In genomic region chr14:58937791-58938600, GRCm38 (mm10) we compare ENCODE assay signal across 8 mouse cellular contexts.
DNase-seq lines count a peak whose midpoint lies in the region; ATAC-seq lines count a peak whose summit lies in the region.

No protein-coding gene starts in this region.

- 44% methylated on average over 12 of the region's 12 CpGs for WGBS in neural tube, embryonic 14.5 days

- no peaks in the 10 kb centered on the region for H3K9me3 ChIP-seq in neural tube, embryonic 14.5 days (ENCODE audit: control insufficient read depth, low read length)

- DNase-seq in adrenal gland, adult 8-10 months: peak; percentile 5
- no peak for DNase-seq in adrenal gland, postnatal 25 days
- DNase-seq in 416B (ENCODE audit: low read depth): peak; percentile 13
- peak; percentile 69 to 73 for DNase-seq in cerebellum, postnatal 14 days
- peak; percentile 14 for DNase-seq in induced T-regulatory cell, adult 2 months (ENCODE audit: low read depth)
- DNase-seq in right cerebral cortex, adult 18-20 months: no peak

- no peak overlapping the region for H3K27ac ChIP-seq in neural tube, embryonic 14.5 days (ENCODE audit: low read depth, low read length)

- H3K36me3 ChIP-seq in neural tube, embryonic 14.5 days (ENCODE audit: control insufficient read depth, insufficient read depth, low read length): no peaks in the 10 kb centered on the region

- H3K4me2 ChIP-seq in neural tube, embryonic 14.5 days (ENCODE audit: low read depth, low read length): no peak overlapping the region

- no peaks in the 10 kb centered on the region for H3K4me1 ChIP-seq in neural tube, embryonic 14.5 days (ENCODE audit: control insufficient read depth, insufficient read depth, low read length)

- H3K9ac ChIP-seq in neural tube, embryonic 14.5 days (replicated peaks; ENCODE audit: low read depth, low read length): no peak overlapping the region

- no peaks in the 10 kb centered on the region for H3K27me3 ChIP-seq in neural tube, embryonic 14.5 days (ENCODE audit: control insufficient read depth, insufficient read depth, low read length)

- ATAC-seq in neural tube, embryonic 14.5 days (ENCODE audit: low read depth): peak; percentile 66
- no peak for ATAC-seq in megakaryocyte progenitor cell, adult 5-6 weeks (replicated peaks; ENCODE audit: poor library complexity)

- H3K4me3 ChIP-seq in neural tube, embryonic 14.5 days (ENCODE audit: low read depth, low read length): no peak overlapping the region

Comparison
In these comparisons a context has a peak if more than half of its experiments do, and no peak if none do; other contexts are left out.
1. DNase-seq: peak in adrenal gland, adult 8-10 months (single experiment), 416B (single experiment), cerebellum, postnatal 14 days (2 of 2) and induced T-regulatory cell, adult 2 months (single experiment); none in adrenal gland, postnatal 25 days (single experiment) and right cerebral cortex, adult 18-20 months (single experiment).